Mouse (Mus musculus) kidney, embryonic 15.5 days (tissue): ENCODE measurements at regions not wholly inside any gene's neighbourhood (a gene's known extent, or its start where the extent isn't known, plus 50 kb on each side); places are given as distances from the start of the nearest gene placed in this dataset.
A peak's percentile ranks its signal among the peaks of the same experiment; 100 is the strongest.

Experiments used
- ATAC-seq: fragments of 200-750 bp; cut with Nextera tagmentation; replicated peaks from 2 replicates; pipeline ENCODE4 v1.8.0; 2017; ENCODE audit warnings: moderate TSS enrichment; ENCODE audit not compliant: low FRiP score
- H3K27ac ChIP-seq: fragments of 300-500 bp; sonication (generic); 2 replicates; pipeline ENCODE4 v1.5.1; 2015; ENCODE audit warnings: mild to moderate bottlenecking, inconsistent platforms
- H3K27me3 ChIP-seq: fragments of 300-500 bp; sonication (generic); 2 replicates; pipeline ENCODE4 v1.6.1; 2015; ENCODE audit warnings: inconsistent platforms
- H3K36me3 ChIP-seq: fragments of 300-500 bp; sonication (generic); 2 replicates; pipeline ENCODE4 v1.6.1; 2015; ENCODE audit warnings: inconsistent platforms
- H3K4me1 ChIP-seq: fragments of 300-500 bp; sonication (generic); 2 replicates; pipeline ENCODE4 v1.6.1; 2015; ENCODE audit warnings: inconsistent platforms
- H3K4me2 ChIP-seq: fragments of 300-500 bp; sonication (generic); 2 replicates; pipeline ENCODE4 v1.6.1; 2015; ENCODE audit warnings: moderate library complexity, mild to moderate bottlenecking, inconsistent platforms
- H3K4me3 ChIP-seq: fragments of 300-500 bp; sonication (generic); replicated peaks from 2 replicates; pipeline ENCODE4 v1.5.1; 2015; ENCODE audit warnings: mild to moderate bottlenecking, inconsistent platforms
- H3K9ac ChIP-seq: fragments of 300-500 bp; sonication (generic); 2 replicates; pipeline ENCODE4 v1.6.1; 2015; ENCODE audit warnings: mild to moderate bottlenecking, inconsistent platforms
- H3K9me3 ChIP-seq: fragments of 300-500 bp; sonication (generic); replicated peaks from 2 replicates; pipeline ENCODE4 v1.6.1; 2016; ENCODE audit warnings: inconsistent platforms
- WGBS: fragments of 180-500 bp; shearing (Covaris S2); methylation state at CpG from one replicate; pipeline ENCODE4 v1.1.7; 2015; ENCODE audit warnings: mixed read lengths; 5-methylcytosine and 5-hydroxymethylcytosine counted together

- 64% methylated on average over 19 of the region's 19 CpGs for WGBS
- no peak overlapping the region for H3K9ac ChIP-seq
Measured at GRCm38 (mm10) chr8:112427721-112428389, 142.0 kb upstream of the Cntnap4 start.

DNA sequence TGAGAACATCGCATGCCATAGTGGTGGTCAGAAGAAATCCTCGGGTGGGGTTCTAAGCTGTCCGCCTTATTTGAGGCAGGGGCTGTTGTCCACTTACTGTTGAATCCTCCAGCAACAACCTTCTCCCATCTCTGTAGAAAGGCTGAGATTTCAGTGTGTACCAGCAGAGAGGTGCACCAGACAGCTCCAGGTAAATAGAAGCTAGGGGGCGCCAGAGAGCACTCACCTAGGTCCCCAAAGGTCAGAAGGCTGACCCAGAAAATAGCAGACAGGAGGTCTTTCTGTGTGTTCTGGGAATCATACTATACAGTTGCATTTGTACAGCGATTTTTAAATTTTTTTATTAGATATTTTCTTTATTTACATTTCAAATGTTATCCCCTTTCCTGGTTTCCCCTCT, 157.9 kb upstream of the Cntnap4 start:
- Histone ChIP-seq H3K4me3 (no peak overlapping the region), H3K9me3 (no peaks in the 10 kb centered on the region), H3K27ac (no peak overlapping the region), H3K4me2 (no peak overlapping the region), H3K27me3 (no peaks in the 10 kb centered on the region), H3K4me1 (no peaks in the 10 kb centered on the region), H3K9ac (no peak overlapping the region), H3K36me3 (no peaks in the 10 kb centered on the region)
- no peak for ATAC-seq
- WGBS = 82% methylated on average over 5 of the region's 5 CpGs

More at GRCm38 (mm10) chr8:112427721-112428389, 142.0 kb upstream of the Cntnap4 start:
- peaks cover 5% of the 10 kb centered on the region; the same call in 1 of the 2 replicates for H3K9me3 ChIP-seq
- no peak overlapping the region for H3K4me2 ChIP-seq
- no peaks in the 10 kb centered on the region for H3K27me3 ChIP-seq
- ATAC-seq = no peak
- H3K36me3 ChIP-seq = no peaks in the 10 kb centered on the region
- no peaks in the 10 kb centered on the region for H3K4me1 ChIP-seq
- no peak overlapping the region for H3K27ac ChIP-seq
- no peak overlapping the region for H3K4me3 ChIP-seq

DNA sequence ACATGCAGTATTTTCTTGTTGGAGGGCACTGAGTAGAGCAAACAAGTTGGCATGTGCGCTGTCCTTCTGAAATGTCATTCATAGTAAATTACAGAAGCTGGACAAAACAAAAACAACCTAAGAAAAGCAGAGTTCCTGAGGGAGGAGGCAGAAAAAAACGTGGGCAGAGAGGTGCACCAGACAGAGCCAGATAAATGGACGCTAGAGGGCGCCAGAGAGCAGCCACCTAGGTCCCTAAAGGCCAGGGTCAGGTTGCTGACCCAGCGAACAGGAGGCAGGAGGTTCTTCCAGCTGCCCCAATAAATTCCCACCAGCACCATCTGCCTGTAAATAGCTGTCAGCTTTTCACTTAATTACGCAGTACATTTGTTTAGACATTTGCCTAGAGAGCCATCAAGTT, 158.6 kb upstream of the Cntnap4 start:
- Histone ChIP-seq H3K4me2 (no peak overlapping the region), H3K4me1 (no peaks in the 10 kb centered on the region), H3K27ac (no peak overlapping the region), H3K27me3 (no peaks in the 10 kb centered on the region), H3K36me3 (no peaks in the 10 kb centered on the region), H3K9ac (no peak overlapping the region), H3K9me3 (no peaks in the 10 kb centered on the region), H3K4me3 (no peak overlapping the region)
- no peak for ATAC-seq
- 21% methylated on average over 6 of the region's 6 CpGs for WGBS

- Histone ChIP-seq H3K4me1 (no peaks in the 10 kb centered on the region), H3K27me3 (no peaks in the 10 kb centered on the region), H3K36me3 (no peaks in the 10 kb centered on the region), H3K27ac (no peak overlapping the region), H3K9ac (no peak overlapping the region), H3K4me2 (no peak overlapping the region), H3K4me3 (no peak overlapping the region), H3K9me3 (no peaks in the 10 kb centered on the region)
- ATAC-seq = no peak
- 88% methylated on average over 9 of the region's 9 CpGs for WGBS
Measured at GRCm38 (mm10) chr8:112408211-112408735, 161.6 kb upstream of the Cntnap4 start.

GRCm38 (mm10) chr8:112404087-112404486, 165.8 kb upstream of the Cntnap4 start:
- Histone ChIP-seq H3K4me3 (no peak overlapping the region), H3K36me3 (no peaks in the 10 kb centered on the region), H3K4me2 (no peak overlapping the region), H3K4me1 (no peaks in the 10 kb centered on the region), H3K9ac (no peak overlapping the region), H3K27me3 (no peaks in the 10 kb centered on the region), H3K27ac (no peak overlapping the region), H3K9me3 (no peaks in the 10 kb centered on the region)
- ATAC-seq = 0 out of 2 replicates have a peak, but pooled peaks have one; percentile 66
- WGBS = 2% methylated on average over 2 of the region's 2 CpGs

- no peaks in the 10 kb centered on the region for H3K27me3 ChIP-seq
- H3K4me3 ChIP-seq = no peak overlapping the region
- H3K9me3 ChIP-seq = no peaks in the 10 kb centered on the region
- H3K9ac ChIP-seq = no peak overlapping the region
- H3K4me1 ChIP-seq = no peaks in the 10 kb centered on the region
- no peak overlapping the region for H3K4me2 ChIP-seq
- WGBS = 25% methylated on average over 2 of the region's 2 CpGs
- H3K36me3 ChIP-seq = no peaks in the 10 kb centered on the region
- no peak for ATAC-seq
- H3K27ac ChIP-seq = no peak overlapping the region
Measured at GRCm38 (mm10) chr8:112397438-112397837, 172.4 kb upstream of the Cntnap4 start.

DNA sequence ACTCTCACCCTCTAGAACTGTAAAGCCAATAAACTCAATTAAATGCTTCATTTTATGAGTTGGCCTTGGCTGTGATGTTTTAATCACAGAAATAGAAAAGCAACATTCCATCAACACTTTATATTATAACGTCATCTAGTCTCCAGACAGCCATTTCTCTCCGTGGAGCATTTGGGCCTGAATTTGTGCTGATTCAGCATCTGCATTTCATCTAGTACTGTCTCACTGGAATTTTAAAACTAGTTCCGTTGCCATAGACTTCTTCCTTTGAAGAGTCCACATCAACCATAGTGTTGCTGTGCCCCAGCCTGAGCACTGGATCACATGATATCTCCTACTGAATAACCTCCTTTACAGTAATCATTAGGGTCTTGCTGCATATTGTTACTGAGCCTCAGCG, 179.7 kb upstream of the Cntnap4 start:
- WGBS = 77% methylated on average over 4 of the region's 4 CpGs
- H3K4me1 ChIP-seq = no peaks in the 10 kb centered on the region
- no peaks in the 10 kb centered on the region for H3K27me3 ChIP-seq
- H3K36me3 ChIP-seq = no peaks in the 10 kb centered on the region
- no peak overlapping the region for H3K4me2 ChIP-seq
- H3K9ac ChIP-seq = no peak overlapping the region
- no peaks in the 10 kb centered on the region for H3K9me3 ChIP-seq
- no peak overlapping the region for H3K4me3 ChIP-seq
- H3K27ac ChIP-seq = no peak overlapping the region
- no peak for ATAC-seq

- H3K36me3 ChIP-seq = no peaks in the 10 kb centered on the region
- H3K27ac ChIP-seq = no peak overlapping the region
- H3K4me3 ChIP-seq = no peak overlapping the region
- no peaks in the 10 kb centered on the region for H3K27me3 ChIP-seq
- ATAC-seq = no peak
- H3K4me1 ChIP-seq = no peaks in the 10 kb centered on the region
- 34% methylated on average over 5 of the region's 5 CpGs for WGBS
- no peaks in the 10 kb centered on the region for H3K9me3 ChIP-seq
- no peak overlapping the region for H3K4me2 ChIP-seq
- no peak overlapping the region for H3K9ac ChIP-seq
Measured at GRCm38 (mm10) chr8:112348323-112348722, 221.5 kb upstream of the Cntnap4 start.

DNA sequence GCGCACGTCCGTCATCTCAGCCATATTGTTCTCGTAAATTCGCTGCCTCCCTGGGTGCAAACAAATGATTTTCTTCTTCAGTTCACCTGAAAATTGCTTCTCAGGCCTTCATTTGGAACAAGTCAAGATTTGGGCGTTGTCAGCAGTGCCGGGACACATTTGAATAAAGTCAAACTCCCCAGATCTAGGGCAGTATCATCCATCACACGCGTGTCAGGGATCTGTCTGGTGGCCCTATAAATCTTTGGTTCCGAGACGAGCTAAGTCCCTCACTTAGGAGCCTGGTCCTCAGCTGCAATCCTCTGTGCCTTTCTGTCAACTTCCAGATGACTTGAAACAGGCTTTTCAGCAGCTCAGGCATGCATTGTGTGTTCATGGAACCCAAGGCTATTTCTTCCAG, 236.7 kb upstream of the Cntnap4 start:
- ATAC-seq = no peak
- Histone ChIP-seq H3K4me2 (no peak overlapping the region), H3K4me1 (no peaks in the 10 kb centered on the region), H3K9me3 (no peaks in the 10 kb centered on the region), H3K27ac (no peak overlapping the region), H3K9ac (no peak overlapping the region), H3K27me3 (no peaks in the 10 kb centered on the region), H3K36me3 (no peaks in the 10 kb centered on the region), H3K4me3 (no peak overlapping the region)
- WGBS = 46% methylated on average over 11 of the region's 11 CpGs

DNA sequence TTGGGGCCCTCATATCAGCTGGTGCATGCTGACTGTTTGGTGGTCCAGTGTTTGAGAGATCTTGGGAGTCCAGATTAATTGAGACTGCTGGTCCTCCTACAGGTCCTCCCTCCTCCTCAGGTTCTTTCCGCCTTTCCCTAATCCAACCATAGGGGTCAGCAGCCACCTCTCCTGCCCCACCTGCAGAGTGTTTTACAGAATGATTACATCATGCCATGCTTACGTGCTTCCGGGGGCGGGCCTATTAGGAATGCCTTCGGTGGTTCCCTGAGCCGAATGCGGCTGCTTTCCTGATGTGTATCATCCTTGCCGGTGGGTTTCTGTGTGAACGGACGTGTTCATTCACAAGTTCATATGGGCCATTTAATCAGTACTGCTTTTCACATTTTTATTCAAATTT, 237.8 kb upstream of the Cntnap4 start:
- WGBS = 75% methylated on average over 10 of the region's 10 CpGs
- H3K9ac ChIP-seq = no peak overlapping the region
- no peak overlapping the region for H3K27ac ChIP-seq

GRCm38 (mm10) chr8:112309816-112310215, 260.0 kb upstream of the Cntnap4 start:
- Histone ChIP-seq H3K4me1 (no peaks in the 10 kb centered on the region), H3K36me3 (no peaks in the 10 kb centered on the region), H3K9me3 (no peaks in the 10 kb centered on the region), H3K27ac (no peak overlapping the region), H3K4me2 (no peak overlapping the region), H3K4me3 (no peak overlapping the region), H3K27me3 (no peaks in the 10 kb centered on the region), H3K9ac (no peak overlapping the region)
- 75% methylated on average over 3 of the region's 3 CpGs for WGBS
- ATAC-seq = no peak

More for the DNA sequence above, 237.8 kb upstream of the Cntnap4 start:
- no peaks in the 10 kb centered on the region for H3K27me3 ChIP-seq
- no peak for ATAC-seq
- no peaks in the 10 kb centered on the region for H3K9me3 ChIP-seq
- no peaks in the 10 kb centered on the region for H3K4me1 ChIP-seq
- H3K4me2 ChIP-seq = no peak overlapping the region
- no peak overlapping the region for H3K4me3 ChIP-seq
- H3K36me3 ChIP-seq = no peaks in the 10 kb centered on the region

DNA sequence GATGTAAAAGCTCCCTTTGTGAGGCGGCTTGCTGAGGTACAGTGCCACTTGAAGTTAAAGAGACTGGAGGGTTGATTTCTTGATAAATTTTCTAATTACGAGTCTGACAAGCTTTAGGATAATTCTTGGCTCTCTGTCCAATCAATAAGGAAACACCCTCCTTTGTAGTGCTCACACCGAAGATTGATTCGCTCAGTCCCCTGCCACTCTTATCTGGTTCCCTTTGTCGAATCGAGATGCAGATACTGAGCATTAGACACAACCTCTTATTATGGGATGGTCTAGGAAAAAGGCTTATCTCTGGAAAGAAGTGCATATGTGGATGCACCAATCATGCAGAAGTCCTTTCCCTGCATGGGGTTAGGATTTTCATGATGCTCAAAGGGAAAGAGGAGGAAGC, 261.5 kb upstream of the Cntnap4 start:
- H3K4me3 ChIP-seq = no peak overlapping the region
- no peaks in the 10 kb centered on the region for H3K4me1 ChIP-seq
- H3K36me3 ChIP-seq = no peaks in the 10 kb centered on the region
- no peak overlapping the region for H3K9ac ChIP-seq
- no peaks in the 10 kb centered on the region for H3K27me3 ChIP-seq
- WGBS = 91% methylated on average over 6 of the region's 6 CpGs
- ATAC-seq = no peak
- H3K27ac ChIP-seq = no peak overlapping the region
- no peak overlapping the region for H3K4me2 ChIP-seq
- no peaks in the 10 kb centered on the region for H3K9me3 ChIP-seq

- H3K27me3 ChIP-seq = no peaks in the 10 kb centered on the region
- no peaks in the 10 kb centered on the region for H3K36me3 ChIP-seq
- no peaks in the 10 kb centered on the region for H3K9me3 ChIP-seq
- no peak overlapping the region for H3K4me2 ChIP-seq
- H3K27ac ChIP-seq = no peak overlapping the region
- no peak overlapping the region for H3K9ac ChIP-seq
- H3K4me1 ChIP-seq = no peaks in the 10 kb centered on the region
- no peak for ATAC-seq
- no peak overlapping the region for H3K4me3 ChIP-seq
- WGBS = 75% methylated on average over 8 of the region's 8 CpGs
Measured at GRCm38 (mm10) chr8:112297021-112297420, 272.8 kb upstream of the Cntnap4 start.
